Mouse (Mus musculus) gastrocnemius, postnatal 36 days (tissue): ENCODE data around the gene Sh3glb2. TPM values are rescaled to one million over a fixed set of nuclear protein-coding genes. Genes with fewer than 3 reads are reported as not detected.

Experiments used
- DNase-seq, 2 experiments: peaks; one replicate each; pipeline ENCODE4 v3.0.0; 2022
- intact Hi-C: fragments of 180-260 bp; cut with DNase I; formaldehyde crosslinking; loops from one replicate; pipeline ENCODE4 v1.15.1; 2025
- total RNA-seq, 2 experiments: library from RNA; stranded (reverse); gene quantifications; 2 replicates each; pipeline ENCODE4 v1.2.3; 2021

Sh3glb2 gene
- total RNA-seq, 2 experiments from 2014 or later = 16.3 to 17.6 TPM

GRCm38 (mm10) chr2:30345971-30346676 lies 13.0 kb downstream of the Sh3glb2 start:
- DNase-seq = no peak
- intact Hi-C loops = no loop called here

DNA sequence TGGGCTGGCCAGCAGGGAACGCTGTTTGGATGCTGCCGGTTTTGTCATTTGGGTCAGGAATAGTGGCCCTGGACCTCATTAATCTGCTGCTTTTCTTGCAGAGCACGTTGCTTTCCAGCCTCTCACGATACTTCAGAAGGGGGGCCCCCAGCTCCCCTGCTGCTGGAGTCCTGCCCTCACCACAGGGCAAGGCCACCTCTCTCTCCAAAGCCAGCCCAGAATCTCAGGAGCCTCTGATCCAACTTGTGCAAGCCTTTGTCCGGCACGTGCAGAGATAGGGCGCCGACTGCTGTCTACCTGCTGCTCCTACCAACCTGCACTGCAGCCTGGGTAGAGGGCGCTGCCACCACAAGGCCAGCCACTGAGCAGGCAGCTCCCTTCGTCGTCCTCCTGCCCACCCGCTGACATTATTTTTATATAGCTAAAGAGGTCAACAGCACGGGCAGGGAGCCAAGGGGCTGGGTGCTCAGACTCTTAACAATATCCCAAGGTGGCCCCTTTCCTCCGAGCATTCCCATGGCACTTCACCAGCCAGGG lies 15.5 kb downstream of the Sh3glb2 start:
- no peak for DNase-seq
- intact Hi-C loops = no loop called here

DNA sequence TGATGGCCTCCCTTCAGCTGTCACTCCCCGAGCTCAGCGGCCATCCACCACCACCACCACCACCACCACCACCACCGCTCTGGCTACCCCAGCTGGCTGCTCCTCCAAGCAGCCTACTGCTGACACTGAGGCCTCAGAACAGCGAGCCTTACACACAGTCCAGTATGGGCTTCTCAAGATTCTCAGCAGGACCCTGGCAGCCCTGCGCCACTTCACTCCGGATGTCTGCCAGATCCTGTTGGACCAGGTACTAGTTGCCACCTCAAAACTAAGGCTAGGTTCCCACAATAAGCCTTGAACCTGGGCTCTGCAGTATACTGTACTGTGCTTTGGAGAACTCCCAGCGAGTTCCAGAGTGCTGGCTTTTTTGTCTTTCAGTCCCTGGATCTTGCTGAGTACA lies 16.6 kb downstream of the Sh3glb2 start:
- no peak for DNase-seq
- intact Hi-C loops = no loop called here

DNA sequence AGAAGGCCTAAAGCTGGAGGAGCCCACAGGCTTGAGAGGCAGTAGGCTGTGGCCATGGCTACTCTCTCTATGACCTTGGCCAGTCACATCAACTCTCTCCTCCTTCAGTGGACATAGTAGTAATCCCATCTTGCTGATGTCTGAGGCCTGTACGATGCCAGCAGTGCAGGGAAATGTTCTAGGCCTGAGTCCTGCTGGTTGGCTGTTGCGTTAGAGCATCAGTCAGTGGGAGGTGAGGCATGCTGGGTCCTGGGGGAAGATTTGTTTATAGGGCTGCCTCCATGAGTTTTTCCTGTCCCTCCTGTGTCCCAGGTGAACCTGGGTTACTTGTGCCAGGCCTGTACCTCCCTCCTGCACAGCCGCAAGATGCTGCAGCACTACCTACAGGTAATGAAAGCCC lies 17.1 kb downstream of the Sh3glb2 start:
- intact Hi-C loops = no loop called here
- no peak for DNase-seq

- DNase-seq = no peak
- intact Hi-C loops = no loop called here
These were observed 22.0 kb downstream of the Sh3glb2 start for GRCm38 (mm10) chr2:30337179-30337578.

DNA sequence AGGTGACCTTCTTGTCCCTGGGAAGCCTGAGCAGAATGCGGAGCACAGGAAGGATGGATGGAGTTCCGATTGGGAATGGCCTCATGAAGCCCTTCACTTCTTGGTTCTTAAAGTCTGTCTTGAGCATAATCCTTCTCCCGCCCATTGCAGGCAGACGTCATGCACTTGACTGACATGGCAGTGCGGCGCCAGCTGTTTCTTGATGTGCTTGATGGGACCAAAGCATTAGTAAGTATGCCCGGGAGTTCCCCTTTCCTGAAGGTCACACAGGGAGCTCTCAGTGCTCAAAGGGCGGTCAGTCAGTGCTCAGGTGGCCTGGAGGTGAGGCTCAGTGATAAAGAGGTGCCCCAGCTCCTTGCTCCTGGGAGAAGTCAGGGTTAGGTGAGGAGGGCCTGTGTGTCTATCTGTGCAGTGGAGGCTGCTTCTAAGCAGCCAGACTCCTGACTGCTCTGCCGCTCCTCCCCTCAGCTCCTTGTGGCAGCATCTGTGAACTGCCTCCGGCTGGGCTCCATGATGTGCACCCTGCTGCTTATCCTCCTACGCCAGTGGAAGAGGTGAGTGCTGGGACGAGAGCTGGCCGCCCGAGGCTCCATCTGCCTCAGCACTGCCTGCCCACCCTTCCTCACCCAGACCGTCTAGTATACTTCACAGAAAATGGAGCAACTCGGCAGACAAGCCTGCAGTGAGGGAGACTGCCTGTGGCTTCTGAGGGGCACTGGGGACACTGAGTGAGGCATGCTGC lies 22.8 kb downstream of the Sh3glb2 start:
- intact Hi-C loops = no loop called here
- no peak for DNase-seq

DNA sequence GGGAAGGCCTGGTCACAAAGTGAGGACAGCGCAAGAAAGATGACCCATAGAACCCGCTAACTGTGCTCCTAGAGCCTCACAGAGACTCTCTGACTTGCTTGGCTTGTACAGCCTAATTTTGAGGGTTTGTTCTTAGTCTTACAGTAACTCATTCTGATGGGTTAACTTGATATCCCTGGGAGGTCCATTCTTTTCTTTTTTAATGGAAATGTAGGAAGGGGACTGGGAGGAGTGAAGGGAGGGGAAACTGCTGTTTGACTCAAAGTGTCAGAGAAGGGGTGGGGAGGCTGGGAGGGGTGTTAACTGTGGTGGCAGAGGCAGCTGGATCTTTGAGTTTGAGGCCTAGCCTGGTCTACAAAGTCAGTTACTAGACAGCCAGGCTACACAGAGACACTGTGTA lies 23.8 kb downstream of the Sh3glb2 start:
- no peak for DNase-seq
- intact Hi-C loops = no loop called here

GRCm38 (mm10) chr2:30328791-30329190 lies 30.3 kb downstream of the Sh3glb2 start:
- intact Hi-C loops = no loop called here
- DNase-seq = no peak

DNA sequence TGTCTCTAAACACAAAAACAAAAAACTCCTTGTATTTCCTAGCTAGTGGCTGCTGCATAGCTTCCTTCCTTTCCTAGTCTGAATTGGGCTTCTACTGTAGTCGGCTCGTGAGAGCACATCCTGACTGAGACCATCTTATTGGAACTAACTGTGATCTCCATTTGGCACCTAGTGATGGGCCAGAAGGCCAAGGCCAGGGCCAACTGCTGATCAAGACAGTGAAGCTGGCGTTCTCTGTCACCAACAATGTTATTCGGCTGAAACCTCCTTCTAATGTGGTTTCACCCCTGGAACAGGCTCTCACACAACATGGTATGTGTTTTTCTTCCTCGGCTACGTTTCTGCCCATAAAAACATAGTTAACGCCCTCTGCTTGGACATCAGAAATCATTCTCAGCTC lies 31.9 kb downstream of the Sh3glb2 start:
- intact Hi-C loops = no loop called here
- DNase-seq = no peak

DNA sequence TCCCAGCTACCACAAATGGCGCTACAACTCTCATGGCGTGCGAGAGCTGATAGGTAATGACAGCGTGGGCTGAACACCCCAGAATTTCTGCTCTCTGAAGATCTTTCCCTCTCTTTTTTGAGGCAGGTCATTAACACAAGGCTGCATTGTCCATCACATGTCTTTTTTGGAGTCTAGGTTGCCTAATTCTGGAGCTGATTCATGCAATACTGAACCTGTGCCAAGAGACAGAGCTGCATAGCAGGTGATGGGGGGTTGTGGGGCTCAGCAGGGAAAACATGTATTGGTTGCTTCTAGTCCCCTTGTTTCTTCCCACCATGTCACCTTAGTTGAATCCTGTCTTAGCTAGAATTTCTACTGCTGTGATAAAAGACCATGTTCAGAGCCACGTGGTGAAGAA lies 33.8 kb downstream of the Sh3glb2 start:
- intact Hi-C loops = no loop called here
- no peak for DNase-seq

- DNase-seq = no peak
- intact Hi-C loops = no loop called here
These were observed 36.0 kb downstream of the Sh3glb2 start for GRCm38 (mm10) chr2:30323111-30323510.

DNA sequence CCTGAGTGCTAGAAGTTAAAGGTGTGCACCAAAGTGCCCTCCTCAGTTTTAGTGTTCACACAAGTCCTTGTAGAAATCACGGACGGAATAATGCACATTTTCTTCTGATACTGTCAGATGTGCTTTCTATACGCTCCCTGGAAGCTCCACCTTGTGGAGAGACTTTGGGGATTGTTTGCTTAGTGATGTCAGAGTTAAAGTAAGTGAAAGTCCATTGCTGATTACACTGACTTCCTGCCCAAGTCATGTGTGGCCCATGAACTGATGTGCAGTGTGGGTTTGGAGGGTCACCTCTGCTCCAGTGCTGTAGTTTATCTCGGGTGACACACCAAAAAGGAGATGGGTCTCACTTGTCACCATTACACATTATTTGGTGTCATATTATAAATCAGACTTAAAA lies 39.9 kb downstream of the Sh3glb2 start:
- intact Hi-C loops = no loop called here
- DNase-seq = no peak

DNA sequence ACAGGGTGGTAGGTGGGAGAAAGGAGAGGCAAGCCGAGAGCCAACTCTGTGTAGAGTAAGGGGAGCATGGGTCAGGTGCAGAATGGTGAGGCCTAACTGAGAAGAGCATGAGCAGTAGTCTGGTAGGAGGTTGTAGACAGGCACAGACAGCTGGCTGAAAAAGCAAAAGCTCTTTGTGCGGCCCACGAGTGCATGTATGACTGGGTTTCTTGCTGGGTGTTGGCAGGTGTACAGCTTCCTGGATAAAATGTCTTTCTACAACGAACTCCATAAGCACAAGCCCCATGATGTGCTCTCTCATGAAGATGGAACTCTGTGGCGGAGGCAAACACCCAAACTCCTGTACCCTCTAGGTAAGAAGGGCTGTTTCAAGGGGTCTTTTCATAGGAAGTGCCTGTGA lies 42.2 kb downstream of the Sh3glb2 start:
- intact Hi-C loops = no loop called here
- no peak for DNase-seq

DNA sequence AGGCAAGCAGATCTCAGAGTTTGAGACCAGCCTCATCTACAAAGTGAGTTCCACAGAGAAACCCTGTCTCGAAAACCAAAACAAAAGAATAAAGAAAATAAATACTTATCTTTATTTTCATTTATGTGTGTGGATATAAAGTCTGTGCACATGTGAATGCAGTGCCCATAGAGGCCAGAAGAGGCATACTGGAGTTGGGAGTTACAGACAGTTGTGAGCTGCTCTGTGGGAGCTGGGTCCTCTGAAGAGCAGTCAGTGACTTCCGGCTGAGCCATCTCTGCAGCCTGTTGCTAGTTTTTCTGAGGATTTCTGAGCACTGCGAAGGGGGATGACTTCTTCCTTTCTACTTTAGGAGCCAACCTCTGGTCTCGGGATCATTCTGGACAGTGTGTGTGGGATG lies 43.0 kb downstream of the Sh3glb2 start:
- intact Hi-C loops = no loop called here
- no peak for DNase-seq

DNA sequence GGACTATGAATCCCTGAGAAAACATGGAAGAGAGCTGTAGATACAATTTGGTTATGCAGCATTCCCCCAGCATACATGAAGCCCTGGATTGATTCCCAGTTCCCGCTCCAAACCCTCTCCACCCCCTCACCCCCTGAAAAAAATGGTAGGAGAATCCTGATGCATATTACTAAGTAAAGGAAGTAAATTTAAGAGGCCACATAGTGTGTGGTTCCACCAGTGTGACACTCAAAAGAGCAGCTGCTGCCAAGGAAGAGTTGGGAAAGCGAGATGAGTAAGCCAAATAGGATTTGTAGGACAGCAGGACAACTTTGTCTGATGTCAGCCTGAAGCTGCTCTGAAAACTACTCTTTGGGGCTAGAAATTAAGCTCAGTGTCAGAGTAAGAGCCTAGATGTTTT lies 47.7 kb downstream of the Sh3glb2 start:
- intact Hi-C loops = no loop called here

GRCm38 (mm10) chr2:30309351-30309750 lies 49.8 kb downstream of the Sh3glb2 start:
- intact Hi-C loops = no loop called here
- no peak for DNase-seq

More for the DNA sequence above, 47.7 kb downstream of the Sh3glb2 start:
- no peak for DNase-seq

DNA sequence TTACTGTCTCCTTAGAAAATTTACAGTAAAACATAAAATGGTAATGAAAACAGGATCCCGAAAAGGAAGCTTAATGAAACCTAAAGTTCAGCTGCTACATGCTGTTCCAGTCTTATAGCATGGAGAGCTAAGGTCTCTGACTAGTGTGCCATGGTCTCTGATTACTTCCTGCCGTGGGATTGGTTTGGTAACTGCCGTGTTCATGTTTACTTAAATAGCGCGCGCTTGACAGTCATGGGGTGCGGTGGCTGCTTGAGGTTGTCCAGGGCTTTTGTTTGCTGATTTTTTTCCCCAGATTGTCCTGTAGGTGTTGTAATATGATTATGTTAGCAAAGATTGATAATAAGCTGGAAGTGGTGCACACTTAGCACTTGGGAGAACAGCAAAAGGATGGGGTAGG lies 53.0 kb downstream of the Sh3glb2 start:
- intact Hi-C loops = no loop called here
- no peak for DNase-seq

GRCm38 (mm10) chr2:30299966-30300365 lies 59.2 kb downstream of the Sh3glb2 start:
- DNase-seq = no peak
- intact Hi-C loops = no loop called here

GRCm38 (mm10) chr2:30299525-30299924 lies 59.6 kb downstream of the Sh3glb2 start:
- no peak for DNase-seq
- intact Hi-C loops = no loop called here
